Mouse (Mus musculus) heart, embryonic 14.5 days (tissue): ENCODE measurements around the gene Fgfr2. TPM values are rescaled to one million over a fixed set of nuclear protein-coding genes. Genes with fewer than 3 reads are reported as not detected.

Source experiments
- ATAC-seq: fragments of 200-750 bp; cut with Nextera tagmentation; 2 replicates; pipeline ENCODE4 v1.8.0; 2017; ENCODE audit warnings: low read depth, moderate TSS enrichment; ENCODE audit not compliant: insufficient number of reproducible peaks, insufficient read depth, low FRiP score
- H3K27ac ChIP-seq, 2 experiments: fragments of 200-500 bp in 1 of 2; fragments of 300-500 bp in 1 of 2; sonication (generic) in 1 of 2; replicated peaks in 1 of 2; 2 replicates each; pipeline ENCODE4 v1.5.1; 2012 to 2014; ENCODE audit warnings: low read depth in 2 of 2, low read length in 2 of 2, control low read depth in 1 of 2, mild to moderate bottlenecking in 1 of 2, mixed read lengths in 1 of 2; ENCODE audit not compliant: control insufficient read depth in 1 of 2, insufficient read depth in 1 of 2
- H3K27me3 ChIP-seq: fragments of 300-500 bp; sonication (generic); 2 replicates; pipeline ENCODE4 v1.6.1; 2014; ENCODE audit warnings: mild to moderate bottlenecking, low read length, control low read depth; ENCODE audit not compliant: control insufficient read depth, insufficient read depth
- H3K36me3 ChIP-seq: fragments of 300-500 bp; sonication (generic); 2 replicates; pipeline ENCODE4 v1.6.1; 2014; ENCODE audit warnings: mild to moderate bottlenecking, control low read depth, low read length, mixed read lengths; ENCODE audit not compliant: control insufficient read depth, insufficient read depth
- H3K4me1 ChIP-seq, 2 experiments: fragments of 200-500 bp in 1 of 2; fragments of 300-500 bp in 1 of 2; sonication (generic) in 1 of 2; 2 replicates each; pipeline ENCODE4 v1.6.1; 2012 to 2014; ENCODE audit warnings: low read length in 2 of 2, control low read depth in 1 of 2, mixed read lengths in 1 of 2; ENCODE audit not compliant: control insufficient read depth in 2 of 2, insufficient read depth in 2 of 2
- H3K4me2 ChIP-seq: fragments of 300-500 bp; sonication (generic); 2 replicates; pipeline ENCODE4 v1.6.1; 2014; ENCODE audit warnings: mild to moderate bottlenecking, low read length
- H3K4me3 ChIP-seq, 2 experiments: fragments of 200-500 bp in 1 of 2; fragments of 300-500 bp in 1 of 2; sonication (generic) in 1 of 2; 2 replicates each; pipeline ENCODE4 v1.5.1; 2012 to 2014; ENCODE audit warnings: low read length in 2 of 2, mild to moderate bottlenecking in 2 of 2, control low read depth in 1 of 2, low read depth in 1 of 2, moderate library complexity in 1 of 2; ENCODE audit not compliant: control insufficient read depth in 1 of 2, insufficient read depth in 1 of 2
- H3K9ac ChIP-seq: fragments of 300-500 bp; sonication (generic); 2 replicates; pipeline ENCODE4 v1.6.1; 2014; ENCODE audit warnings: mild to moderate bottlenecking, low read length
- H3K9me3 ChIP-seq: fragments of 300-500 bp; sonication (generic); 2 replicates; pipeline ENCODE4 v1.6.1; 2016; ENCODE audit warnings: low read length, control low read depth; ENCODE audit not compliant: control insufficient read depth
- WGBS: fragments of 180-500 bp; shearing (Covaris S2); extraction: QIAGEN DNeasy Blood & Tissue Kit; methylation state at CpG from one replicate; pipeline ENCODE4 v1.1.7; 2014; 5-methylcytosine and 5-hydroxymethylcytosine counted together
- polyA plus RNA-seq: library from polyadenylated mRNA; unstranded; fragments of >200 nt; fragmentation: Nextera tagmentation; extraction: Ambion mirVana; gene quantifications from 2 replicates; pipeline ENCODE4 v1.2.1, GENCODE M21; 2014

Gene Fgfr2
- polyA plus RNA-seq, 1 experiment from 2014 or later = 22.4 TPM

DNA sequence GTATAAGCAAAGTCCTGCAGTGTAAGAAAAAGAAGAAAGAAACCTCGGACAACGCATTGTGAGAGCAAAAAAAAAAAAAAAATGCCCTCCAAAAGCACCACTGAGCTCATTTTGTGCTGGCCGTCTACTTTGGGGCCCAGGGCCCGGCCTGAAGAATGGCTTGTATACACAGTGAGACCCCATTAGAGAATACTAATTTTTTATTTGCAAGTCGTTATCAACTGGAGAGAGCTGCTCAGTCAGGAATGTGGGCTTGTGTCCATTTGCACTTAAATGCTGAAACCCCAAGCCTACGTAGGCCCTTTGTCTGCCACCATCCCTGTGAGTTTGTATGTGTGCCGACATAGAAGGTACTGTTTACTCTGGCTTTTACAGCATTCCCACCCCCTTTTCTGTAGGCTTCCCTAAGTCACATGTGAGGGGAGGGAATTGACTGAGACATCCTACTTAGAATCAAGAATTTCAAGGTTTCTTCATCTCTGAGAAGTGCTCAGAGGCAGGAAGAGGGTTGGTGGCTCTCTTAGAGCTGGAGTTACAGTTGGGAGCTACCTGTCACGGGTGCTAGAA lies 1785.6 kb downstream of the Fgfr2 start:
- H3K27ac ChIP-seq = no peak overlapping the region
- 78% methylated on average over 8 of the region's 8 CpGs for WGBS

DNA sequence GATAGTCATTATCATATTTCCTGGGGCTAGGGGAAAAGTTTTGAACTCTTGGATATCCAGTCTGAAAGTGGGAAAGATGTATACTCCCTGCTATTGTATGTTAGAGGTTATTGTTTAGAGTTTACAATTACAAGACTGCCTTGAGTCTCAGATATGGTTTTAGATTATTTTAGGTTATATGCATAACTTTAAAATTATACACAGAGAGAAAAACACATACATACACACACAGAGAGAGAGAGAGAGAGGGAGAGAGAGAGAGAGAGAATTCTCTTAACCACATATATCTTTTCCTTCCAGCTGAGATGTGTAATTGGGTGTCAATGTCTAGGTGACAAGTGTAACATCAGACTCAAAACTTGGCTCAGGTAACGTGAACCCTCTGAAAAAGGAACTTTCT lies 1789.6 kb downstream of the Fgfr2 start, which contains the start of gene Fam24a:
Fam24a (plus strand) TSS at position 301 of the 400 bp plus-strand sequence.
- H3K9me3 ChIP-seq = no peaks in the 10 kb centered on the region
- no peaks in the 10 kb centered on the region for H3K27me3 ChIP-seq
- no peak within 1 kb of the TSS for H3K4me2 ChIP-seq
- no peak within 1 kb of the TSS for H3K4me3 ChIP-seq
- WGBS = 64% methylated on average over 1 of the region's 1 CpGs
- 0 out of 4 replicates have a peak, but pooled peaks cover 0 to 2% of the 10 kb centered on the region in 2 experiments for H3K4me1 ChIP-seq
- no peak within 1 kb of the TSS for H3K9ac ChIP-seq
- H3K36me3 ChIP-seq = 0 out of 2 replicates have a peak, but pooled peaks cover under 1% of the 10 kb centered on the region
- H3K27ac ChIP-seq = no peak within 1 kb of the TSS
- no peak for ATAC-seq

More for the DNA sequence above, 1785.6 kb downstream of the Fgfr2 start:
- Histone ChIP-seq H3K4me2 (no peak overlapping the region), H3K4me3 (no peak overlapping the region), H3K4me1 (no peaks in the 10 kb centered on the region), H3K36me3 (peaks cover 32% of the 10 kb centered on the region), H3K27me3 (no peaks in the 10 kb centered on the region), H3K9me3 (no peaks in the 10 kb centered on the region), H3K9ac (no peak overlapping the region)
- no peak for ATAC-seq

DNA sequence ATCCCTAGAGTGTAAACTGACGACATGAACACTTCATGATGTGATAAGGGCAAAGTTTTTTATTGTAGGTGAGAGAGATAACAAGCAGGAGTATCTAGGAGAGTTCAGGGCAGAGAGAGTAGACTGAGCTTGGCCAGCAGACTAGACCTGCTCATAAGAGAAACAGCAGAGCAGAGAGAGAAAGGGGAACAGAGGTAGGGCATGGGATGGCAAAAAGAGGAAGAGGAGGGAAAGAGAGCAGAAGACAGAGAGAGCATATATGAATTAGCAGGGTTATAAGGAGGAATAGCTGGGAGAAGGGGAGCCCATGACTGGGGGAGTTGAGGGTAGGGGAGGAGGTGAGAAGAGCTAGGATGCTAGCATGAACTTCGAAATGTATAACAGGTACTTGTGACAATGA lies 1791.5 kb downstream of the Fgfr2 start:
- H3K9me3 ChIP-seq = no peaks in the 10 kb centered on the region
- ATAC-seq = no peak
- 0 out of 4 replicates have a peak, but pooled peaks cover 0 to 2% of the 10 kb centered on the region in 2 experiments for H3K4me1 ChIP-seq
- no peak overlapping the region for H3K4me2 ChIP-seq
- H3K36me3 ChIP-seq = no peaks in the 10 kb centered on the region
- no peak overlapping the region for H3K27ac ChIP-seq
- H3K27me3 ChIP-seq = no peaks in the 10 kb centered on the region
- no peak overlapping the region for H3K9ac ChIP-seq
- WGBS = 52% methylated on average over 2 of the region's 2 CpGs
- no peak overlapping the region for H3K4me3 ChIP-seq

DNA sequence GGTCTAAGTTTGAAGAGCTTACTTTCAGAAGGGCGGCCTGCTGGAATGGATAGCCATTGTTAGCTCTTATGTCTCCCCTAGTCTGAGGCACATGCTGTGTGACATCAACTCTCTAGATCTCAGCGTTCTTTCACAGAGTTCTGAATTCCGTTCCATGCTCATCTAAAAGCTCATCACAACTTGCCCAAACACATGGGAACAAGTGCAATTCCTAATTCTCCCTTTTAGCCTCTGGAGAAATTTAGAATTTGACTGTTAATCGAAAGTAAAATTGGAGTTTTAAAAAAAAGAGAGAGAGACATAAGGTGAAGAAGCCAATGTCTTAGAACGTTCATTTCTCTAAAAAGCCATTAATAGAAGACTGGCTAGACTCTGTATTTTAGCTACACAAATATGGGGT lies 1793.7 kb downstream of the Fgfr2 start, which contains the start of gene Fam24b:
Fam24b (minus strand) TSS at position 101 of the 400 bp plus-strand sequence.
- Histone ChIP-seq H3K27ac (no peak within 1 kb of the TSS), H3K4me1 (0 out of 4 replicates have a peak, but pooled peaks cover 0 to 2% of the 10 kb centered on the region in 2 experiments), H3K9ac (no peak within 1 kb of the TSS), H3K4me3 (no peak within 1 kb of the TSS), H3K9me3 (no peaks in the 10 kb centered on the region), H3K4me2 (no peak within 1 kb of the TSS), H3K27me3 (no peaks in the 10 kb centered on the region), H3K36me3 (no peaks in the 10 kb centered on the region)
- no peak for ATAC-seq
- WGBS = 89% methylated on average over 5 of the region's 5 CpGs

DNA sequence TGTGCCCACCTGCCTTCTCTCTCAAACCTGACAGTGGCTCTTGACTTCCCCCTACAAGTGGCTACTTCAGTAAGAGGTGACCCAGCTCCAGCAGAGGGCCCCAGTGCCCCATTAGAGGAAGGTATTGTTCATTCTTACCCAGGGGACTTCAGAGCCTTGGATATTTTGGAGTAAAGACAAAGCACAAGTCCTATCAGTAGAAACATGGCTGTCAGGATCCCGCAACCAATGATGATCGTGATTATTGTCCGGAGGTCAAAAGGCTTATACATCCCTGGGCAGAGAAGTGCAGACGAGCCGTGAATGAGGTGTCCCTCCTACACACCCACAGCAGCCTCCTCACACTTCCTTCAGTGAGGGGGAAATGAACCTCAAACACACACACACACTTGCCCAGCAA lies 1796.1 kb downstream of the Fgfr2 start:
- whole genome bisulfite sequencing = 87% methylated on average over 5 of the region's 5 CpGs
- no peak for ATAC-seq

DNA sequence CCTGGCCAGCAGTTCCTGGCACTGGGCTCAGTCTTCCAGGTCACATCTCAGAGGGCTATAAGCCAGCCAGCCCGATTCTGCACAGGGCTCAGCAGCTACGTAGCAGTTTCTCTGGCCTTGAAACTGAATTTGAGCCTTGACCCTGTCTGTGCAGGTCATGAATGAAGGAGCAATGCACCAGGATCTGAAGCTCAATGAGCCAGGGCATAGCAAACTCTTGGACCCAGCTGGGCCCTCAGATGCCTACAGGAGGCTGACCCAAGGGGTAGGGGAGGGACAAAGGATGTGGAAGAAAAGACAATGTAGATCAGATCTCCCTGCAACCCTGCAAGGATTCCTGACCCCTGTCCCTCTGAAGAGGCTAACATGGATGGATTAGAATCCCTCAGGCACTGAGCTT lies 1801.0 kb downstream of the Fgfr2 start, which contains the start of gene Cuzd1:
Cuzd1 (minus strand) TSS at position 101 of the 400 bp plus-strand sequence.
- Histone ChIP-seq H3K9me3 (no peaks in the 10 kb centered on the region), H3K9ac (no peak within 1 kb of the TSS), H3K4me2 (no peak within 1 kb of the TSS), H3K27ac (no peak within 1 kb of the TSS), H3K4me1 (peaks cover 7% of the 10 kb centered on the region in 2 experiments; a peak in 3 of 4 replicates), H3K4me3 (no peak within 1 kb of the TSS), H3K36me3 (no peaks in the 10 kb centered on the region), H3K27me3 (no peaks in the 10 kb centered on the region)
- ATAC-seq = no peak
- WGBS = 60% methylated on average over 2 of the region's 2 CpGs

More for the DNA sequence above, 1796.1 kb downstream of the Fgfr2 start:
- H3K4me2 ChIP-seq = no peak overlapping the region
- H3K4me1 ChIP-seq = 0 out of 4 replicates have a peak, but pooled peaks cover 0 to 2% of the 10 kb centered on the region in 2 experiments
- no peak overlapping the region for H3K27ac ChIP-seq
- no peaks in the 10 kb centered on the region for H3K27me3 ChIP-seq
- no peaks in the 10 kb centered on the region for H3K9me3 ChIP-seq
- no peaks in the 10 kb centered on the region for H3K36me3 ChIP-seq
- no peak overlapping the region for H3K9ac ChIP-seq
- no peak overlapping the region for H3K4me3 ChIP-seq

DNA sequence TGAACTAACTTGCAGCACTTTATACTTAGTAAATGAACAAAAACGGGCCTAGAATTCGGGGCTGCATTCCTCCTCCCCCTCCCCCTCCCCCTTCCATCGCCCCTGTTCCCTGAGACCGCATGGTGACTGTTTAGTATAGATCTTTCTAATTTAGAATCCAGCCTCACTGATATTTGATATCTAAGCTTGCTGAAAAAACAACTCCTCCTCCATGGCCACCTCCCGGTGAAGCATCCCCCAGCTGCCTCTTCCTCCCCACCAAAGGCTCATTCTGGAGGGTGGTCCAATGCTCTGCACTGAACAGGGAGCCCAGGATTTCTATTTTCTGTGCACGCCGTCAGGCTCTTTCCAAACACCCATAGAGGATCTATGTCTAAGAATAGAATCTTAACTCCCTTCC lies 1804.8 kb downstream of the Fgfr2 start:
- Histone ChIP-seq H3K4me1 (peaks cover 7% of the 10 kb centered on the region in 2 experiments; a peak in 3 of 4 replicates), H3K9me3 (no peaks in the 10 kb centered on the region), H3K9ac (no peak overlapping the region), H3K27me3 (no peaks in the 10 kb centered on the region), H3K4me2 (peak overlapping the region; percentile 35; the same call in 1 of the 2 replicates), H3K36me3 (no peaks in the 10 kb centered on the region), H3K4me3 (no peak overlapping the region), H3K27ac (peak overlapping the region; percentile 37 to 60; a peak in 1 of 4 replicates)
- WGBS = 49% methylated on average over 5 of the region's 7 CpGs
- ATAC-seq = no peak
